Mouse (Mus musculus) erythroblast, embryonic 14.5 days (primary cell): ENCODE measurements around the gene Apol9a.
"Not testable (repeated sequence)": the region's sequence is repeated elsewhere in the genome, so short reads cannot be mapped to it uniquely, and the experiment has no call there.

Experiments used
- GATA1 ChIP-seq: IDR thresholded peaks from 2 replicates; pipeline ENCODE4 v1.6.1; 2012; ENCODE audit warnings: low read length, inconsistent platforms, mixed read lengths
- TAL1 ChIP-seq: IDR thresholded peaks from 3 replicates; pipeline ENCODE4 v1.6.1; 2012; ENCODE audit warnings: low read length, inconsistent platforms, mixed read lengths

DNA sequence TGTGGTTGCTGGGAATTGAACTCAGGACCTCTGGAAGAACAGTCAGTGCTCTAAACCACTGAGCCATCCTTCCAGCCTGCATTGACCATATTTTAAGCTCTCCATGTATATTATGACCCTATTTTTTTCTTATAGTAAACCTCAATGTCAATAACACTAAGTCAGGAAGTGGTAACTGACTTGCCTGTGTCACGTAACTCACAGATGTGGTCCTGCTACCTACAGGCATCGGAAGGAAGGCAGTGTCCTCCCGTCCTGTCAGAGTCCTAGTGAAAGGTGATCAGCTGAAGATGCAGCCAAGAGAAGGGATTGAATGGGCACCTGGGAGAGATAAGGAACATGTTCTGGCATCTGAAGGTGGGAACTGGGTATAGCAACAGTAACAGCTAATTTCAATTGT lies 8.7 kb upstream of the Apol9a start:
- not testable (repeated sequence) for TF ChIP-seq GATA1, TAL1
